Mouse (Mus musculus) kidney, postnatal 0 days (tissue): ENCODE results near the gene Catspere2. TPM values are rescaled to one million over a fixed set of nuclear protein-coding genes. Genes with fewer than 3 reads are reported as not detected.
A peak's percentile ranks its signal among the peaks of the same experiment; 100 is the strongest.
"Not testable (repeated sequence)": the region's sequence is repeated elsewhere in the genome, so short reads cannot be mapped to it uniquely, and the experiment has no call there.

Source experiments
- ATAC-seq: fragments of 200-750 bp; cut with Nextera tagmentation; replicated peaks from 2 replicates; pipeline ENCODE4 v1.8.0; 2017; ENCODE audit warnings: low read depth, moderate number of reproducible peaks, moderate TSS enrichment, moderate library complexity; ENCODE audit not compliant: low FRiP score
- DNase-seq: peaks from one replicate; pipeline ENCODE4 v3.0.0-alpha.2; 2016; ENCODE audit warnings: low spot score
- H3K27ac ChIP-seq: fragments of 300-500 bp; sonication (generic); 2 replicates; pipeline ENCODE4 v1.5.1; 2014; ENCODE audit warnings: mild to moderate bottlenecking
- H3K27me3 ChIP-seq: fragments of 300-500 bp; sonication (generic); 2 replicates; pipeline ENCODE4 v1.6.1; 2014; ENCODE audit warnings: low read length, mixed read lengths; ENCODE audit not compliant: insufficient read depth
- H3K36me3 ChIP-seq: fragments of 300-500 bp; sonication (generic); 2 replicates; pipeline ENCODE4 v1.6.1; 2014; ENCODE audit warnings: low read length, mixed read lengths; ENCODE audit not compliant: insufficient read depth
- H3K4me1 ChIP-seq: fragments of 300-500 bp; sonication (generic); replicated peaks from 2 replicates; pipeline ENCODE4 v1.6.1; 2014; ENCODE audit warnings: antibody characterized with exemption, low read length, mixed read lengths; ENCODE audit not compliant: insufficient read depth
- H3K4me2 ChIP-seq: fragments of 300-500 bp; sonication (generic); 2 replicates; pipeline ENCODE4 v1.6.1; 2014; ENCODE audit warnings: mild to moderate bottlenecking, low read length, moderate library complexity, mixed read lengths
- H3K4me3 ChIP-seq: fragments of 300-500 bp; sonication (generic); replicated peaks from 2 replicates; pipeline ENCODE4 v1.5.1; 2014; ENCODE audit warnings: low read depth, low read length
- H3K9ac ChIP-seq: fragments of 300-500 bp; sonication (generic); 2 replicates; pipeline ENCODE4 v1.6.1; 2014; ENCODE audit warnings: low read depth, low read length
- H3K9me3 ChIP-seq: fragments of 300-500 bp; sonication (generic); replicated peaks from 2 replicates; pipeline ENCODE4 v1.6.1; 2016; ENCODE audit warnings: low read length, inconsistent platforms, mixed read lengths
- CTCF ChIP-seq: IDR thresholded peaks from 2 replicates; pipeline ENCODE4 v1.5.1; 2016; ENCODE audit warnings: antibody characterized with exemption, low read depth, mild to moderate bottlenecking, moderate library complexity
- WGBS: fragments of 180-500 bp; shearing (Covaris S2); extraction: QIAGEN DNeasy Blood & Tissue Kit; methylation state at CpG from one replicate; pipeline ENCODE4 v1.1.7; 2014; 5-methylcytosine and 5-hydroxymethylcytosine counted together
- polyA plus RNA-seq: library from polyadenylated mRNA; unstranded; fragments of >200 nt; fragmentation: Nextera tagmentation; extraction: Ambion mirVana; gene quantifications from 2 replicates; pipeline ENCODE4 v1.2.1, GENCODE M21; 2015

Gene Catspere2
- polyA plus RNA-seq, 1 experiment from 2014 or later = 0.66 TPM

DNA sequence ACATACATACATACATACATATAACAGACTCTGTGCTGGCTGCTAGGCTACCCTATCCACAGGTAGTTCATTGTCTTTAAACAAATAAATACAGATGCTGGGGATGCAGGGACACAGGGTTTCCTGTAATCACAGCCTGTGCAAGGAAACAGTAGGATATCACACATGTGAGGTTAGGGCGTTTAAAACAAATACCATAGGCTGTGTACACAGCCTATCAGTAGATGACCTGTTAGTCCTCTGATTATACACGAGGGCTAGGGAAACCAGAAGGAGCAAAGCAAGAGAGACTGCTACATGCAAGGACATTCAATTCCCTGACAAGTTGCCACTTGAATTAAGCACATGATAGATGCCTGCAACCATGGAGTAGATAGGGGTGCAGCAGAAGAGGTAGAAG, 139.0 kb downstream of the Catspere2 start:
- not testable (repeated sequence) for H3K9ac ChIP-seq, H3K36me3 ChIP-seq, ATAC-seq, H3K4me3 ChIP-seq, DNase-seq, H3K27me3 ChIP-seq, H3K9me3 ChIP-seq, H3K4me2 ChIP-seq, H3K27ac ChIP-seq, H3K4me1 ChIP-seq
- WGBS = 59% methylated on average over 2 of the region's 2 CpGs

DNA sequence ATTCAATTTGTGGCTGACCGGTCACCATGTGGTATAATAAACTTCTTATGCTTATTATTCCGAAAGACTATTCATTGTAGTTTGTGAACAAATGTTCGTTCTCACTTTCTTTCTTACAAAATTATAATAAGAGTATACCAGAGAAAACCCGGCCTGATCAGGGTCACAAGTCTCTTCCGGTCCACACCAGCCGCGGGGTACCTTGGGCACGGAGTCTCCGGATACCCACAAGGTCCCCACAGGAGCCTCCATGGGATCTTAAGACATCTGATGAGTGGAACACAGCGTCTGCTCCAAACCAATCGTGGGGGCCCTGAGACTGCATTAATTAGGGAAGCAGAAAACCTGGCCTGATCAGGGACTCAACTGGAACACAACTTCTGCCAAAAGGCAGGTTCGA, 151.1 kb downstream of the Catspere2 start:
- no peak overlapping the region for H3K4me2 ChIP-seq
- H3K9me3 ChIP-seq = no peaks in the 10 kb centered on the region
- no peak for DNase-seq
- no peak for TF ChIP-seq CTCF
- no peaks in the 10 kb centered on the region for H3K4me1 ChIP-seq
- 94% methylated on average over 12 of the region's 12 CpGs for WGBS
- H3K4me3 ChIP-seq = no peak overlapping the region
- H3K27me3 ChIP-seq = no peaks in the 10 kb centered on the region
- no peak overlapping the region for H3K27ac ChIP-seq
- no peak overlapping the region for H3K9ac ChIP-seq
- no peak for ATAC-seq
- H3K36me3 ChIP-seq = no peaks in the 10 kb centered on the region

DNA sequence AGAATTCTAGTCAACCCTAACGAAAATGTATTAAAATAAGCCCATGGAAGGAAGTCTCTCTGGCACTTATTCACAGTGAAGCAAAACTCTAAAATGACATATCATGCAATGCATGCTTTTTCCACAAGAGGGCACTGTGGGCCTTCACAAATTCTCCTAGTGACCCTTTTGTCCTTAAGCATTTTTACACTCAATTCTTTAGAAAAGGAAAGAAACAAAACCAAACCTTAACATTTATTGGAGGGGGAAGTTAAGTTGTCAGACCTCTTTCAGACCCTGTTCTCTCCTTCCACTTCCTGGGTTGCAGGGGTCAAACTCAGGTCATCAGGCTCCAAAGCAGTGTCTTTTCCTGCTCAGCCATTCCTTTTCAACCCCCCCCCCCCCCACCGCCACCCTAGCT, 163.3 kb downstream of the Catspere2 start:
- peak; percentile 43 for DNase-seq
- not testable (repeated sequence) for H3K4me2 ChIP-seq, H3K9me3 ChIP-seq, H3K4me3 ChIP-seq, H3K9ac ChIP-seq, H3K4me1 ChIP-seq, H3K27ac ChIP-seq, H3K36me3 ChIP-seq, H3K27me3 ChIP-seq
- peak; percentile 61 for TF ChIP-seq CTCF
- WGBS = 16% methylated on average over 1 of the region's 2 CpGs
- ATAC-seq = peak; percentile 59; the same call in 1 of the 2 replicates

DNA sequence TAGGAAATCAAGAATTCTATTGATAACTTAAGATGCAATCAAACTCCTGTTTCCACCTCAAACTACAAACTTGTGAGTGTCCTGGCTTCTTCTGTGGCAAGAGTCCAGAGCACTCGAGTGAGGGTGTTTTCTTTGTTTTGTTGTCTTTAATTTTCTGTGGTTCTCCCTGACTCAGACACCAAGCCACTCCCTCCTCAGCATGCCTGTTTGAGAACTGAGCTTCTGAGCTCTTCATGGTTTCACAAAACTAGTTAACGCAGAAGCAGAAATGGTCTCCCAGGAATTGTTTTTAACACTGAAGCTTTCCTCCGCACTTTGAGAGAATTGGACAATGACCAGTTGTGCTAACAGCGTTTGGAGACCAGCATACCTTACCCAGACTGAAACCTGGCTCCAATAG, 163.7 kb downstream of the Catspere2 start:
- H3K9me3 ChIP-seq, ATAC-seq, H3K27me3 ChIP-seq, H3K9ac ChIP-seq, H3K27ac ChIP-seq, H3K4me2 ChIP-seq, H3K4me1 ChIP-seq, H3K36me3 ChIP-seq, H3K4me3 ChIP-seq: not testable (repeated sequence)
- 49% methylated on average over 3 of the region's 4 CpGs for WGBS
- DNase-seq = peak; percentile 41

DNA sequence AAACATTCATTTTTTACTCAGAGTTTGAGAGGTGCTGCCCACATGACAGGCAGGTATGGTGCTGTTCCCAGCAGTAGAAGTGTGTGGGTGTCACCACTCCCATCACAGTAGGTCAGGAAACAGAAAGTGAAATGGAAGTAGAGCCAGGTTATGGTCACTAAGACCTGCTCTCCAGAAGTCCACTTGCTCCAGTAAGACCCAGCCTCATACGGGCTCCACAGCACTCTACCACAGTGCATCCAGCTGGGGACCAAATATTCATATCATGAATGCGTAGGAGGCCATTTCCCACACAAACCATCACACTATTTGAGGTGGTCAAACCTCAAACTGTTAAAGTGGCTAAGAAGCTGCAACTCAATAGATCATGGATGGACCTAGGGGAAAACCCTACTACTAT, 199.0 kb downstream of the Catspere2 start:
- Histone ChIP-seq H3K36me3 (no peaks in the 10 kb centered on the region), H3K27me3 (no peaks in the 10 kb centered on the region), H3K27ac (no peak overlapping the region), H3K9ac (no peak overlapping the region), H3K4me3 (no peak overlapping the region), H3K4me1 (no peaks in the 10 kb centered on the region), H3K9me3 (no peaks in the 10 kb centered on the region), H3K4me2 (no peak overlapping the region)
- 95% methylated on average over 2 of the region's 2 CpGs for WGBS
- ATAC-seq (no peak), DNase-seq (no peak)
- TF ChIP-seq CTCF = no peak

DNA sequence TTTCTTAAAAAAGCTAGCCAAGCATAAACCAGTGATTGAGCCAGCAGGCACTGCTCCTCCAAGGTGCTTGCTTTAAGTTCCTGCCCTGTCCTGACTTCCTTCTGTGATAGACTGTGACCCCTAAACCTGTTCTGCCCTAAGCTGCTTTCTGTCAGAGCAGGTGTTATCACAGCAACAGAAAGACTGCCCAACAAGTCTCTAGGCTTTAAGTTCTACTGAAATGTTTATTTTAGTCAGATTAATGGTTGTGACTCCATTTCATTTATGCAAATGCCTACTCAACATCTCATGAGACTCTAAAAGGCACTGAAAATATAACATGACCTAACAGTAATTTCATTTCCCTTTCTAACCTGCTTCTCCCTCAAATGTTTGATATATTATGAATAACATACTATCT, 202.4 kb downstream of the Catspere2 start:
- Histone ChIP-seq H3K4me3 (no peak overlapping the region), H3K36me3 (no peaks in the 10 kb centered on the region), H3K9ac (no peak overlapping the region), H3K4me1 (no peaks in the 10 kb centered on the region), H3K27me3 (no peaks in the 10 kb centered on the region), H3K27ac (no peak overlapping the region), H3K9me3 (no peaks in the 10 kb centered on the region), H3K4me2 (no peak overlapping the region)
- ATAC-seq (no peak), DNase-seq (no peak)
- TF ChIP-seq CTCF = no peak

DNA sequence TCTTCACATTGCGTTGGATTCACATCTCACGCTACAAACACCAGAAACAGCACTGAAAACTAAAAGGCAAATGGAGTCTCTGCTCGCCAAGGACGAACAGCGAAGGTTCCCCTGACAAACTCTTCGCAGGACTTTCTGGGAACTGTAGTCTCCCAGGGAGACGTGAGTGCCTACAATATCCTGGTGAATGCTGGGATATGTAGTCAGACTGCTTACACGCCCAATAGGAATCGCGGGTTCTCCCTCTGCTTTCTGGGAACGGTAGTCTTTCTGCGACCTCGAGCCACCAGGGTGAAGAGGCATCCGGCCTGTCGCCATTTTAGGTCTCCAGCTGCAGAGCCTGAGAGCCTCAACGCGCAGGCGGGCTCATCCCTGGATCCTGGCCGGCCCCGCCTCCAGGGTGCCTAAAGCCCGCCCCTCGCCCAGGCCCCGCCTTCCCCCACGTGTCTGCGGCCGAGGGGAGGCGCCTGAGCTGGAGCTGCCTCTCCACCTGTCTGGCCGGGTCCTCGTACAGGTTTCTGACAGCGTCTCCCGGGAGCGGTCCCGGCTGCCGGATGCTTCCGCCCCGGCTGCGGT, 204.1 kb downstream of the Catspere2 start, which contains the start of gene Desi2:
TSS of gene Desi2 (plus strand) at position 202 of the 576 bp plus-strand sequence.
- ATAC-seq = peak; percentile 99
- not testable (repeated sequence) for H3K36me3 ChIP-seq, H3K27me3 ChIP-seq, H3K4me1 ChIP-seq, H3K9me3 ChIP-seq
- WGBS = under 1% methylated on average over 34 of the region's 37 CpGs
- H3K4me3 ChIP-seq = peak within 1 kb of the TSS; percentile 58
- peak within 1 kb of the TSS; percentile 77 for H3K27ac ChIP-seq
- DNase-seq = peak; percentile 99
- peak within 1 kb of the TSS; percentile 68 for H3K4me2 ChIP-seq
- H3K9ac ChIP-seq = peak within 1 kb of the TSS; percentile 57
